Mouse (Mus musculus) neural tube, embryonic 14.5 days (tissue): ENCODE results near the gene Pcsk1n. TPM values are rescaled to one million over a fixed set of nuclear protein-coding genes. Genes with fewer than 3 reads are reported as not detected.

ENCODE experiments used
- ATAC-seq: fragments of 200-750 bp; cut with Nextera tagmentation; 2 replicates; pipeline ENCODE4 v1.8.0; 2017; ENCODE audit warnings: low read depth, mild to moderate bottlenecking, moderate TSS enrichment, moderate library complexity
- H3K27ac ChIP-seq: fragments of 300-500 bp; sonication (generic); 2 replicates; pipeline ENCODE4 v1.5.1; 2014; ENCODE audit warnings: low read depth, mild to moderate bottlenecking, control low read depth, low read length, moderate library complexity, mixed read lengths
- H3K27me3 ChIP-seq: fragments of 300-500 bp; sonication (generic); 2 replicates; pipeline ENCODE4 v1.6.1; 2014; ENCODE audit warnings: low read length; ENCODE audit not compliant: control insufficient read depth, insufficient read depth
- H3K36me3 ChIP-seq: fragments of 300-500 bp; sonication (generic); 2 replicates; pipeline ENCODE4 v1.6.1; 2014; ENCODE audit warnings: low read length, mixed read lengths; ENCODE audit not compliant: control insufficient read depth, insufficient read depth
- H3K4me1 ChIP-seq: fragments of 300-500 bp; sonication (generic); 2 replicates; pipeline ENCODE4 v1.6.1; 2014; ENCODE audit warnings: low read length; ENCODE audit not compliant: control insufficient read depth, insufficient read depth
- H3K4me2 ChIP-seq: fragments of 300-500 bp; sonication (generic); 2 replicates; pipeline ENCODE4 v1.6.1; 2014; ENCODE audit warnings: mild to moderate bottlenecking, low read depth, low read length, control low read depth
- H3K4me3 ChIP-seq: fragments of 300-500 bp; sonication (generic); 2 replicates; pipeline ENCODE4 v1.5.1; 2014; ENCODE audit warnings: low read depth, low read length, control low read depth, mixed read lengths
- H3K9ac ChIP-seq: fragments of 300-500 bp; sonication (generic); replicated peaks from 2 replicates; pipeline ENCODE4 v1.6.1; 2014; ENCODE audit warnings: low read depth, mild to moderate bottlenecking, control low read depth, low read length, mixed read lengths
- H3K9me3 ChIP-seq: fragments of 300-500 bp; sonication (generic); 2 replicates; pipeline ENCODE4 v1.6.1; 2016; ENCODE audit warnings: low read length; ENCODE audit not compliant: control insufficient read depth
- WGBS: fragments of 180-500 bp; shearing (Covaris S2); extraction: QIAGEN DNeasy Blood & Tissue Kit; methylation state at CpG from one replicate; pipeline ENCODE4 v1.1.7; 2014; 5-methylcytosine and 5-hydroxymethylcytosine counted together
- polyA plus RNA-seq: library from polyadenylated mRNA; unstranded; fragments of >200 nt; fragmentation: Nextera tagmentation; extraction: Ambion mirVana; gene quantifications from 2 replicates; pipeline ENCODE4 v1.2.1, GENCODE M21; 2014

Pcsk1n gene
- 245 and 258 TPM in 2 replicates for polyA plus RNA-seq

- H3K27me3 ChIP-seq: no peaks in the 10 kb centered on the region
Observed at GRCm38 (mm10) chrX:7919601-7920383, at the start of gene Pcsk1n. Gene Pcsk1n (plus strand): TSS chrX:7919822.

GRCm38 (mm10) chrX:7869826-7870225, 49.8 kb upstream of the Pcsk1n start:
- H3K9me3 ChIP-seq: no peaks in the 10 kb centered on the region
- no peak overlapping the region for H3K27ac ChIP-seq
- H3K9ac ChIP-seq: no peak overlapping the region
- H3K27me3 ChIP-seq: no peaks in the 10 kb centered on the region
- no peak overlapping the region for H3K4me2 ChIP-seq
- no peaks in the 10 kb centered on the region for H3K4me1 ChIP-seq
- H3K4me3 ChIP-seq: no peak overlapping the region
- no peak for ATAC-seq
- WGBS: 43% methylated on average over 3 of the region's 3 CpGs
- peaks cover 12% of the 10 kb centered on the region; the same call in 1 of the 2 replicates for H3K36me3 ChIP-seq

More at GRCm38 (mm10) chrX:7919601-7920383, at the start of gene Pcsk1n:
- peak; percentile 91 for ATAC-seq
- Histone ChIP-seq H3K4me1 (0 out of 2 replicates have a peak, but pooled peaks cover 9% of the 10 kb centered on the region), H3K9me3 (no peaks in the 10 kb centered on the region), H3K36me3 (no peaks in the 10 kb centered on the region), H3K4me2 (peak within 1 kb of the TSS; percentile 61), H3K9ac (peak within 1 kb of the TSS; percentile 58), H3K27ac (peak within 1 kb of the TSS; percentile 70), H3K4me3 (peak within 1 kb of the TSS; percentile 45)
- WGBS: 19% methylated on average over 35 of the region's 40 CpGs

GRCm38 (mm10) chrX:7878007-7878419, 41.6 kb upstream of the Pcsk1n start, which contains the start of gene Pim2:
Gene Pim2 (plus strand): TSS chrX:7878262.
- H3K4me3 ChIP-seq: peak within 1 kb of the TSS; percentile 46
- H3K27me3 ChIP-seq: no peaks in the 10 kb centered on the region
- peak within 1 kb of the TSS; percentile 62; the same call in 1 of the 2 replicates for H3K27ac ChIP-seq
- ATAC-seq: peak; percentile 94
- H3K36me3 ChIP-seq: peaks cover 6% of the 10 kb centered on the region; the same call in 1 of the 2 replicates
- H3K9me3 ChIP-seq: no peaks in the 10 kb centered on the region
- H3K9ac ChIP-seq: peak within 1 kb of the TSS; percentile 57
- no peaks in the 10 kb centered on the region for H3K4me1 ChIP-seq
- 11% methylated on average over 38 of the region's 38 CpGs for WGBS
- H3K4me2 ChIP-seq: peak within 1 kb of the TSS; percentile 75

GRCm38 (mm10) chrX:7878495-7878894, 41.1 kb upstream of the Pcsk1n start:
- H3K9ac ChIP-seq: peak overlapping the region; percentile 57
- ATAC-seq: peak; percentile 32; the same call in 1 of the 2 replicates
- peaks cover 4% of the 10 kb centered on the region; the same call in 1 of the 2 replicates for H3K36me3 ChIP-seq
- no peaks in the 10 kb centered on the region for H3K4me1 ChIP-seq
- peak overlapping the region; percentile 75 for H3K4me2 ChIP-seq
- H3K4me3 ChIP-seq: peak overlapping the region; percentile 46
- 0 out of 2 replicates have a peak overlapping the region, but pooled peaks have one; percentile 44 for H3K27ac ChIP-seq
- no peaks in the 10 kb centered on the region for H3K27me3 ChIP-seq
- WGBS: 19% methylated on average over 20 of the region's 21 CpGs
- no peaks in the 10 kb centered on the region for H3K9me3 ChIP-seq

- Histone ChIP-seq H3K27me3 (no peaks in the 10 kb centered on the region), H3K36me3 (no peaks in the 10 kb centered on the region), H3K4me3 (peak overlapping the region; percentile 7; the same call in 1 of the 2 replicates), H3K9me3 (no peaks in the 10 kb centered on the region), H3K4me1 (no peaks in the 10 kb centered on the region), H3K4me2 (peak overlapping the region; percentile 75), H3K27ac (no peak overlapping the region), H3K9ac (no peak overlapping the region)
- WGBS: 12% methylated on average over 11 of the region's 11 CpGs
- ATAC-seq: peak; percentile 39; the same call in 1 of the 2 replicates
Observed at GRCm38 (mm10) chrX:7879819-7880218, 39.8 kb upstream of the Pcsk1n start.

GRCm38 (mm10) chrX:7883841-7884567, 35.6 kb upstream of the Pcsk1n start, which contains the start of gene Slc35a2:
Gene Slc35a2 (plus strand): TSS chrX:7884028.
- Histone ChIP-seq H3K27me3 (no peaks in the 10 kb centered on the region), H3K4me2 (peak within 1 kb of the TSS; percentile 60), H3K4me3 (peak within 1 kb of the TSS; percentile 42), H3K9ac (peak within 1 kb of the TSS; percentile 50), H3K27ac (peak within 1 kb of the TSS; percentile 85), H3K4me1 (no peaks in the 10 kb centered on the region), H3K36me3 (no peaks in the 10 kb centered on the region), H3K9me3 (no peaks in the 10 kb centered on the region)
- peak; percentile 83 for ATAC-seq
- 16% methylated on average over 49 of the region's 49 CpGs for WGBS

GRCm38 (mm10) chrX:7898211-7898610, 21.4 kb upstream of the Pcsk1n start:
- 0 out of 2 replicates have a peak, but pooled peaks cover 3% of the 10 kb centered on the region for H3K36me3 ChIP-seq
- H3K4me2 ChIP-seq: peak overlapping the region; percentile 53
- H3K9ac ChIP-seq: peak overlapping the region; percentile 35; the same call in 1 of the 2 replicates
- peaks cover 6% of the 10 kb centered on the region; the same call in 1 of the 2 replicates for H3K4me1 ChIP-seq
- WGBS: 34% methylated on average over 13 of the region's 13 CpGs
- peak overlapping the region; percentile 46 for H3K4me3 ChIP-seq
- ATAC-seq: no peak
- H3K27me3 ChIP-seq: no peaks in the 10 kb centered on the region
- H3K27ac ChIP-seq: no peak overlapping the region
- no peaks in the 10 kb centered on the region for H3K9me3 ChIP-seq

GRCm38 (mm10) chrX:7898880-7899874, 20.4 kb upstream of the Pcsk1n start, which contains the start of the genes Pqbp1 and Timm17b:
Gene Pqbp1 (minus strand): TSS chrX:7899269.
Gene Timm17b (plus strand): TSS chrX:7899357.
- 11% methylated on average over 55 of the region's 62 CpGs for WGBS
- Histone ChIP-seq H3K9ac (peak within 1 kb of the TSS; percentile 62), H3K36me3 (0 out of 2 replicates have a peak, but pooled peaks cover 3% of the 10 kb centered on the region), H3K4me2 (peak within 1 kb of the TSS; percentile 53), H3K9me3 (no peaks in the 10 kb centered on the region), H3K4me1 (peaks cover 6% of the 10 kb centered on the region; the same call in 1 of the 2 replicates), H3K4me3 (peak within 1 kb of the TSS; percentile 46), H3K27ac (peak within 1 kb of the TSS; percentile 88), H3K27me3 (no peaks in the 10 kb centered on the region)
- peak; percentile 98 for ATAC-seq
